Mouse (Mus musculus): ENCODE measurements around the gene Actr2. TPM values are rescaled to one million over a fixed set of nuclear protein-coding genes. Genes with fewer than 3 reads are reported as not detected.

Actr2 gene
- total and polyA plus RNA-seq, 3 experiments = 18.1 to 75.8 (median 71.7) TPM

GRCm38 (mm10) chr11:20126673-20127516, 14.2 kb upstream of the Actr2 start:
- H3K79me2 ChIP-seq (replicated peaks; ENCODE audit: control insufficient read depth, insufficient read depth, low read length) = no peaks in the 10 kb centered on the region
- H3K36me3 ChIP-seq (ENCODE audit: control insufficient read depth, insufficient read depth, low read length) = no peaks in the 10 kb centered on the region
- 65% methylated on average over 10 of the region's 10 CpGs for WGBS
- intact Hi-C loops (cut with DNase I) = no loop called here
- no peaks in the 10 kb centered on the region for H3K27me3 ChIP-seq (ENCODE audit: control insufficient read depth, insufficient read depth, low read length)
- H3K4me3 ChIP-seq = no peak overlapping the region
- no peak overlapping the region for H3K9ac ChIP-seq (ENCODE audit: low read depth, low read length)
- DNase-seq = no peak
- TF ChIP-seq POLR2A (IDR thresholded peaks at IDR 0.05; ENCODE audit: insufficient read depth, low read depth, low read length) = no peak
- TF ChIP-seq EP300 (IDR thresholded peaks at IDR 0.05; ENCODE audit: insufficient read depth, low read depth, low read length) = no peak
- no peak for TF ChIP-seq CTCF (IDR thresholded peaks at IDR 0.05)
- no peak overlapping the region for H3K27ac ChIP-seq
- no peaks in the 10 kb centered on the region for H3K4me1 ChIP-seq (ENCODE audit: control insufficient read depth, insufficient read depth, low read length)

GRCm38 (mm10) chr11:20125423-20125822, 12.7 kb upstream of the Actr2 start:
- TF ChIP-seq CTCF (IDR thresholded peaks at IDR 0.05) (no peak), POLR2A (IDR thresholded peaks at IDR 0.05; ENCODE audit: insufficient read depth, low read depth, low read length) (no peak), EP300 (IDR thresholded peaks at IDR 0.05; ENCODE audit: insufficient read depth, low read depth, low read length) (no peak)
- intact Hi-C loops (cut with DNase I) = no loop called here
- Histone ChIP-seq H3K27ac (no peak overlapping the region), H3K27me3 (ENCODE audit: control insufficient read depth, insufficient read depth, low read length) (no peaks in the 10 kb centered on the region), H3K4me3 (no peak overlapping the region), H3K79me2 (replicated peaks; ENCODE audit: control insufficient read depth, insufficient read depth, low read length) (no peaks in the 10 kb centered on the region), H3K9ac (ENCODE audit: low read depth, low read length) (no peak overlapping the region), H3K4me1 (ENCODE audit: control insufficient read depth, insufficient read depth, low read length) (no peaks in the 10 kb centered on the region), H3K36me3 (ENCODE audit: control insufficient read depth, insufficient read depth, low read length) (no peaks in the 10 kb centered on the region)
- DNase-seq = no peak
- 54% methylated on average over 1 of the region's 1 CpGs for WGBS

GRCm38 (mm10) chr11:20116701-20117100, 4.0 kb upstream of the Actr2 start:
- no peak overlapping the region for H3K9ac ChIP-seq (ENCODE audit: low read depth, low read length)
- no peaks in the 10 kb centered on the region; the same call in 1 of the 2 replicates for H3K36me3 ChIP-seq (ENCODE audit: control insufficient read depth, insufficient read depth, low read length)
- H3K79me2 ChIP-seq (replicated peaks; ENCODE audit: control insufficient read depth, insufficient read depth, low read length) = 0 out of 2 replicates have a peak, but pooled peaks cover 1% of the 10 kb centered on the region
- peaks cover 2% of the 10 kb centered on the region for H3K4me1 ChIP-seq (ENCODE audit: control insufficient read depth, insufficient read depth, low read length)
- no peak overlapping the region for H3K27ac ChIP-seq
- intact Hi-C loops (cut with DNase I) = no loop called here
- no peak for DNase-seq
- no peak for TF ChIP-seq CTCF (IDR thresholded peaks at IDR 0.05)
- TF ChIP-seq POLR2A (IDR thresholded peaks at IDR 0.05; ENCODE audit: insufficient read depth, low read depth, low read length) = no peak
- no peak for TF ChIP-seq EP300 (IDR thresholded peaks at IDR 0.05; ENCODE audit: insufficient read depth, low read depth, low read length)
- WGBS = 91% methylated on average over 4 of the region's 4 CpGs
- H3K4me3 ChIP-seq = no peak overlapping the region
- H3K27me3 ChIP-seq (ENCODE audit: control insufficient read depth, insufficient read depth, low read length) = no peaks in the 10 kb centered on the region

- Histone ChIP-seq H3K9ac (ENCODE audit: low read depth, low read length) (no peak overlapping the region), H3K79me2 (replicated peaks; ENCODE audit: control insufficient read depth, insufficient read depth, low read length) (0 out of 2 replicates have a peak, but pooled peaks cover 1% of the 10 kb centered on the region), H3K4me1 (ENCODE audit: control insufficient read depth, insufficient read depth, low read length) (peaks cover 3% of the 10 kb centered on the region), H3K36me3 (ENCODE audit: control insufficient read depth, insufficient read depth, low read length) (peaks cover 2% of the 10 kb centered on the region), H3K27ac (no peak overlapping the region), H3K27me3 (ENCODE audit: control insufficient read depth, insufficient read depth, low read length) (no peaks in the 10 kb centered on the region), H3K4me3 (no peak overlapping the region)
- no peak for DNase-seq
- no peak for TF ChIP-seq EP300 (IDR thresholded peaks at IDR 0.05; ENCODE audit: insufficient read depth, low read depth, low read length)
- TF ChIP-seq CTCF (IDR thresholded peaks at IDR 0.05) = no peak
- no peak for TF ChIP-seq POLR2A (IDR thresholded peaks at IDR 0.05; ENCODE audit: insufficient read depth, low read depth, low read length)
- WGBS = 73% methylated on average over 5 of the region's 5 CpGs
- intact Hi-C loops (cut with DNase I) = no loop called here
Observed at GRCm38 (mm10) chr11:20116030-20116551, 3.4 kb upstream of the Actr2 start.

- Histone ChIP-seq H3K36me3 (ENCODE audit: control insufficient read depth, insufficient read depth, low read length) (peaks cover 8% of the 10 kb centered on the region), H3K9ac (ENCODE audit: low read depth, low read length) (peak overlapping the region; percentile 90), H3K4me3 (peak overlapping the region; percentile 94), H3K27me3 (ENCODE audit: control insufficient read depth, insufficient read depth, low read length) (no peaks in the 10 kb centered on the region), H3K27ac (peak overlapping the region; percentile 94), H3K79me2 (replicated peaks; ENCODE audit: control insufficient read depth, insufficient read depth, low read length) (peaks cover 4% of the 10 kb centered on the region), H3K4me1 (ENCODE audit: control insufficient read depth, insufficient read depth, low read length) (peaks cover 6% of the 10 kb centered on the region)
- DNase-seq = peak; percentile 83 to 89
- TF ChIP-seq POLR2A (IDR thresholded peaks at IDR 0.05; ENCODE audit: insufficient read depth, low read depth, low read length) (peak; percentile 43; the same call in 1 of the 2 replicates), EP300 (IDR thresholded peaks at IDR 0.05; ENCODE audit: insufficient read depth, low read depth, low read length) (0 out of 2 replicates have a peak, but pooled peaks have one; percentile 55), CTCF (IDR thresholded peaks at IDR 0.05) (no peak)
- intact Hi-C loops (cut with DNase I) = loop anchor here (2.0 to 5.0 kb wide), 2 partner anchors 89 to 190 kb away; partner anchors contain the start of genes Rab1a and Spred2
- under 1% methylated on average over 47 of the region's 50 CpGs for WGBS
Observed at GRCm38 (mm10) chr11:20112006-20112740, 540 bp downstream of the Actr2 start.
